In the genomic region with DNA sequence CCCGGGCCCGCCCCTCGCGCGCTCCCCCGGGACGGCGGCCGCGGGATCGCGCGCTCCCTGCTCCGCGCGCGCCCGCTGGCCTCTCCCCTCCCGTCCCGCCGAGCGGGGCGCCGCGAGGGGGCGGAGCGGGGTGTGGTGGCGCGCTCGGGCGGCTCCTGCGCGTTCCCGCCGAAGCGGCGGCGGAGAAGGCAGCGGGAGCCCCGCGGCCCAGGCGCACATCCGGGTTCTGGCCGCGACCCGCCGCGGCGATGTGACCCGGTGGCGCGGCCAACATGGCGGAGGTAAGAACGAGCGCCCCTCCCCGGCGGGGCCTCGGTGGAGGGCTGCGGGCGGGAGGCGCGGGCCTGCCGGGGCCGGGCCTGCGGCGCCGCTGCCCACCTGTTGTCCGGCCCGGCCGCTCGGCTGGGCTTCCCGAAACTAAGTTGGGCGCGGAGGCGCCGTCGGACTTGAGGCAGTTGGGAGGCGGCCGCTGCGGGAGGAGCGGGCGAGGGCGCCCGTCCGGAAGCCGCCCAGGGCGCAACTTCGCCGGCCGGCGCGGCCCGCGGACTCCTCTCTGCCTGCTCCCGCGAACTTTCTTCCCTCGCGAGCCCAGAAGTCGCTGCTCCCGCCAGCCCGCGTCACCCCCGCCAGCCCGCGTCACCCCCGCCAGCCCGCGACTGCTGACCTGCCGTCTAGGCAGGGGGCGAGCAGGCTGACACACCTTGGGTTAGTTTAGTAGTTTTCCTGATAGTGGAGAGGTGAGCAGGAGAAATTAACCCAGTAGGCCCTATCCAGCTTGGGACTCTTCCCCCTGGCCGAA, we compare ENCODE assay signal across 8 mouse cellular contexts. TPM values are rescaled to one million over a fixed set of nuclear protein-coding genes. Genes with fewer than 3 reads are reported as not detected.
DNase-seq lines count a peak whose midpoint lies in the region; ATAC-seq and TF ChIP-seq lines count a peak whose summit lies in the region.

No protein-coding gene starts in this region.

- H3K4me2 ChIP-seq in lung, embryonic 14.5 days = peak overlapping the region; percentile 74

- H3K27me3 ChIP-seq in MEL (ENCODE audit: control insufficient read depth in 1 of 2, insufficient read depth in 2 of 2, low read length in 2 of 2) = no peaks in the 10 kb centered on the region
- no peaks in the 10 kb centered on the region for H3K27me3 ChIP-seq in lung, embryonic 14.5 days (ENCODE audit: insufficient read depth, low read length)

- 0% methylated on average over 97 of the region's 111 CpGs for WGBS in lung, embryonic 14.5 days

- peak; percentile 64 to 76; a peak in 3 of 4 replicates for TF ChIP-seq POLR2A in MEL (IDR thresholded peaks at IDR 0.05; ENCODE audit: control insufficient read depth in 1 of 2, insufficient read depth in 1 of 2, low read depth in 1 of 2, low read length in 2 of 2, poor library complexity in 1 of 2)

- no peaks in the 10 kb centered on the region for H3K9me3 ChIP-seq in MEL (replicated peaks; ENCODE audit: insufficient read depth, low read length)
- no peaks in the 10 kb centered on the region for H3K9me3 ChIP-seq in lung, embryonic 14.5 days (ENCODE audit: low read depth, low read length)

- TF ChIP-seq RAD21 in MEL (IDR thresholded peaks at IDR 0.05; ENCODE audit: low read depth, low read length) = no peak

- DNase-seq in MEL (ENCODE audit: low read depth, low spot score) = peak; percentile 75
- peak; percentile 74 for DNase-seq in cerebellum, adult 9-10 months
- peak; percentile 24 for DNase-seq in layer of hippocampus, adult 9-10 months (ENCODE audit: low spot score)
- peak; percentile 90 for DNase-seq in lung, embryonic 14.5 days
- DNase-seq in testis, postnatal 14 days (ENCODE audit: low spot score) = peak; percentile 86

- H3K4me3 ChIP-seq in MEL (ENCODE audit: control insufficient read depth in 1 of 2, insufficient read depth in 1 of 2, low read depth in 2 of 2, low read length in 2 of 2) = peak overlapping the region; percentile 75 to 91
- peak overlapping the region; percentile 87 for H3K4me3 ChIP-seq in lung, embryonic 14.5 days (ENCODE audit: low read depth, low read length)

- H3K36me3 ChIP-seq in MEL (ENCODE audit: control insufficient read depth in 1 of 2, insufficient read depth in 2 of 2, low read length in 2 of 2) = peaks cover 0 to 34% of the 10 kb centered on the region in 2 experiments; a peak in 2 of 4 replicates
- H3K36me3 ChIP-seq in lung, embryonic 14.5 days (ENCODE audit: insufficient read depth) = peaks cover 9% of the 10 kb centered on the region

- peaks cover 12 to 16% of the 10 kb centered on the region in 2 experiments for H3K4me1 ChIP-seq in MEL (ENCODE audit: control insufficient read depth in 1 of 2, insufficient read depth in 2 of 2, low read length in 2 of 2)
- H3K4me1 ChIP-seq in lung, embryonic 14.5 days (ENCODE audit: insufficient read depth) = 0 out of 2 replicates have a peak, but pooled peaks cover 5% of the 10 kb centered on the region

- TF ChIP-seq EP300 in MEL (IDR thresholded peaks at IDR 0.05; ENCODE audit: low read depth in 1 of 2, low read length in 2 of 2) = no peak

- peaks cover 26% of the 10 kb centered on the region for H3K79me2 ChIP-seq in MEL (ENCODE audit: control insufficient read depth, insufficient read depth, low read length, poor library complexity)

- TF ChIP-seq CTCF in MEL (IDR thresholded peaks at IDR 0.05 in 2 of 3, conservative IDR thresholded peaks at IDR 0.05 in 1 of 3; ENCODE audit: control insufficient read depth in 1 of 3, insufficient read depth in 1 of 3, low read depth in 2 of 3, low read length in 3 of 3, poor library complexity in 1 of 3, severe bottlenecking in 1 of 3) = no peak
- TF ChIP-seq CTCF in lung, embryonic 14.5 days (IDR thresholded peaks at IDR 0.05; ENCODE audit: low read depth) = no peak

- H3K27ac ChIP-seq in MEL (ENCODE audit: control insufficient read depth, low read depth, low read length) = peak overlapping the region; percentile 80
- H3K27ac ChIP-seq in lung, embryonic 14.5 days (ENCODE audit: low read depth) = peak overlapping the region; percentile 98

- H3K9ac ChIP-seq in MEL (ENCODE audit: control insufficient read depth, low read depth, low read length, poor library complexity, severe bottlenecking) = peak overlapping the region; percentile 99
- H3K9ac ChIP-seq in lung, embryonic 14.5 days = peak overlapping the region; percentile 94

- peak; percentile 47 for ATAC-seq in frontal cortex, adult (ENCODE audit: low TSS enrichment)
- peak; percentile 28 to 33 for ATAC-seq in hematopoietic stem cell, adult 5-6 weeks (replicated peaks in 1 of 2; ENCODE audit: insufficient read depth in 1 of 2, low FRiP score in 2 of 2, low TSS enrichment in 1 of 2, low read depth in 1 of 2, poor library complexity in 2 of 2, severe bottlenecking in 2 of 2)
- ATAC-seq in lung, embryonic 14.5 days (ENCODE audit: insufficient read depth) = peak; percentile 75
- peak; percentile 14; the same call in 1 of the 2 replicates for ATAC-seq in neutrophil, adult 5-6 weeks (ENCODE audit: extremely low read depth, insufficient number of reproducible peaks, low FRiP score, poor library complexity, severe bottlenecking)

TF ChIP-seq in MEL, 35 proteins besides CTCF, POLR2A, EP300 and RAD21:
- no peak; the same call in 1 of the 2 replicates for TF ChIP-seq POLR2AphosphoS2 (IDR thresholded peaks at IDR 0.05; ENCODE audit: low read length)
- TF ChIP-seq TCF12 (IDR thresholded peaks at IDR 0.05; ENCODE audit: low read depth, low read length) = 0 out of 2 replicates have a peak, but pooled peaks have one; percentile 41
- peak; percentile 57; the same call in 1 of the 2 replicates for TF ChIP-seq MAZ (IDR thresholded peaks at IDR 0.05; ENCODE audit: low read depth, low read length)
- 0 out of 2 replicates have a peak, but pooled peaks have one; percentile 22 for TF ChIP-seq NRF1 (IDR thresholded peaks at IDR 0.05; ENCODE audit: insufficient read depth, low read depth, low read length, poor library complexity, severe bottlenecking)
- no peak for TF ChIP-seq RCOR1 (IDR thresholded peaks at IDR 0.05; ENCODE audit: low read depth, low read length)
- TF ChIP-seq HCFC1 (IDR thresholded peaks at IDR 0.05; ENCODE audit: low read depth, low read length) = 0 out of 2 replicates have a peak, but pooled peaks have one; percentile 17
- peak; percentile 80 for TF ChIP-seq ZMIZ1 (IDR thresholded peaks at IDR 0.05; ENCODE audit: low read depth, low read length)
- TF ChIP-seq NELFE (IDR thresholded peaks at IDR 0.05; ENCODE audit: low read depth, low read length) = peak; percentile 70
- no peak for TF ChIP-seq MEF2A (IDR thresholded peaks at IDR 0.05; ENCODE audit: extremely low read depth, insufficient replicate concordance, low read depth, low read length, poor library complexity, severe bottlenecking)

RNA-seq across cellular contexts. Expression of a gene that starts 5.1 kb away (rescaled TPM):
- 0.77 and 1.1 TPM in 2 replicates for total RNA-seq in MEL (2012; rRNA removed)
- polyA plus RNA-seq in MEL (2012; ENCODE audit: insufficient read depth in 1 of 2, insufficient read length in 2 of 2, low read depth in 1 of 2, low replicate concordance in 2 of 2, missing spikeins in 1 of 2) = 1 to 10 TPM in 1 of 2 experiments, not detected in 1; 1.2 TPM
- total RNA-seq in hematopoietic stem cell, adult 5-6 weeks (2017) = 5.4 and 6.6 TPM in 2 replicates
- polyA plus RNA-seq in lung, embryonic 14.5 days (2014; fragmentation: Nextera tagmentation; extraction: Ambion mirVana) = 3.6 and 4.0 TPM in 2 replicates
- 3.4 and 4.8 TPM in 2 replicates for total RNA-seq in neutrophil, adult 5-6 weeks (2017)

RNA-seq across cellular contexts. Expression of a gene that starts 5.2 kb away (rescaled TPM):
- total RNA-seq in MEL (2012; rRNA removed) = 18.7 and 27.0 TPM in 2 replicates
- polyA plus RNA-seq in MEL (2012; ENCODE audit: insufficient read depth in 1 of 2, insufficient read length in 2 of 2, low read depth in 1 of 2, low replicate concordance in 2 of 2, missing spikeins in 1 of 2) = 10 to 100 TPM; 22.3 to 41.1 TPM
- 111 and 118 TPM in 2 replicates for total RNA-seq in hematopoietic stem cell, adult 5-6 weeks (2017)
- 36.8 and 37.9 TPM in 2 replicates for polyA plus RNA-seq in lung, embryonic 14.5 days (2014; fragmentation: Nextera tagmentation; extraction: Ambion mirVana)
- 260 and 265 TPM in 2 replicates for total RNA-seq in neutrophil, adult 5-6 weeks (2017)

Comparison
In these comparisons a context has a peak if more than half of its experiments do, and no peak if none do; other contexts are left out.
1. Peak in every context shown above with its lines: DNase-seq, ATAC-seq, H3K4me3 ChIP-seq and H3K27ac ChIP-seq.
2. DNase-seq: peak in every context shown above with its lines; median percentile 90 in lung, embryonic 14.5 days; 86 in testis, postnatal 14 days; 75 in MEL; 74 in cerebellum, adult 9-10 months; 24 in layer of hippocampus, adult 9-10 months.
3. ATAC-seq: peak in every context shown above with its lines; median percentile 75 in lung, embryonic 14.5 days; 47 in frontal cortex, adult; 30 in hematopoietic stem cell, adult 5-6 weeks; 14 in neutrophil, adult 5-6 weeks.